Mouse (Mus musculus): ENCODE data around the gene Nln. TPM values are rescaled to one million over a fixed set of nuclear protein-coding genes. Genes with fewer than 3 reads are reported as not detected.

The Nln gene
- total and polyA plus RNA-seq, 3 experiments, result 38.5 to 76.5 (median 51.2) TPM

GRCm38 (mm10) chr13:104042738-104043137 lies 66.7 kb downstream of the Nln start:
- no peaks in the 10 kb centered on the region for H3K27me3 ChIP-seq (replicated peaks)
- H3K4me3 ChIP-seq (replicated peaks in 1 of 3; ENCODE audit: low read depth in 2 of 3, low read length in 2 of 3, poor library complexity in 1 of 3), result no peak overlapping the region
- no peak overlapping the region for H3K4me2 ChIP-seq (ENCODE audit: insufficient read depth, low read depth, poor library complexity, severe bottlenecking)
- no peaks in the 10 kb centered on the region for H3K79me2 ChIP-seq (replicated peaks; ENCODE audit: control insufficient read depth, extremely low read depth, insufficient read depth, poor library complexity, severe bottlenecking)
- H3K27ac ChIP-seq (ENCODE audit: insufficient read depth, low read depth), result no peak overlapping the region
- TF ChIP-seq HCFC1 (IDR thresholded peaks at IDR 0.05; ENCODE audit: low read depth, low read length) (no peak), ZC3H11A (IDR thresholded peaks at IDR 0.05; ENCODE audit: low read depth, low read length) (no peak), RCOR1 (conservative IDR thresholded peaks at IDR 0.05; ENCODE audit: low read depth, low read length) (no peak), USF1 (IDR thresholded peaks at IDR 0.05; ENCODE audit: low read depth, low read length) (no peak), NELFE (IDR thresholded peaks at IDR 0.05; ENCODE audit: low read depth, low read length) (no peak), SMC3 (IDR thresholded peaks at IDR 0.05; ENCODE audit: low read depth, low read length) (no peak), POLR2A (IDR thresholded peaks at IDR 0.05; ENCODE audit: low read depth, low read length) (no peak), MYC (IDR thresholded peaks at IDR 0.05; ENCODE audit: low read depth, low read length) (no peak), NRF1 (IDR thresholded peaks at IDR 0.05; ENCODE audit: low read depth, low read length) (no peak), KAT2A (IDR thresholded peaks at IDR 0.05; ENCODE audit: insufficient replicate concordance, low read length) (no peak), UBTF (IDR thresholded peaks at IDR 0.05; ENCODE audit: low read depth, low read length) (no peak), CHD2 (IDR thresholded peaks at IDR 0.05; ENCODE audit: low read length) (no peak), MXI1 (IDR thresholded peaks at IDR 0.05; ENCODE audit: low read depth, low read length) (no peak), MAZ (IDR thresholded peaks at IDR 0.05; ENCODE audit: low read depth, low read length) (no peak)
- dilution Hi-C loops (cut with MboI; ENCODE audit: extremely low pct_ligation_motif_present, extremely low pct_unique_long_range_greater_than_20kb, low sequenced_read_pairs) (no loop called here), in situ Hi-C loops (cut with MboI; ENCODE audit: low pct_ligation_motif_present, low pct_unique_long_range_greater_than_20kb, low sequenced_read_pairs) (loop anchor here (10.0 kb wide), 2 partner anchors 88 to 208 kb away; no protein-coding TSS in a partner anchor)
- peaks cover 10 to 86% of the 10 kb centered on the region in 2 experiments for H3K4me1 ChIP-seq (ENCODE audit: control insufficient read depth in 1 of 2, insufficient read depth in 2 of 2)
- H3K9ac ChIP-seq (ENCODE audit: insufficient read depth, low read depth), result no peak overlapping the region
- no peaks in the 10 kb centered on the region for H3K9me3 ChIP-seq (replicated peaks; ENCODE audit: low read length)
- no peak for DNase-seq (ENCODE audit: extremely low read depth)
- peaks cover 13 to 64% of the 10 kb centered on the region in 2 experiments for H3K36me3 ChIP-seq (replicated peaks in 1 of 2; ENCODE audit: control insufficient read depth in 1 of 2, insufficient read depth in 1 of 2, low read length in 1 of 2)

GRCm38 (mm10) chr13:104041481-104041880 lies 67.9 kb downstream of the Nln start:
- Histone ChIP-seq H3K4me3 (replicated peaks in 1 of 3; ENCODE audit: low read depth in 2 of 3, low read length in 2 of 3, poor library complexity in 1 of 3) (no peak overlapping the region), H3K79me2 (replicated peaks; ENCODE audit: control insufficient read depth, extremely low read depth, insufficient read depth, poor library complexity, severe bottlenecking) (no peaks in the 10 kb centered on the region), H3K4me1 (ENCODE audit: control insufficient read depth in 1 of 2, insufficient read depth in 2 of 2) (peaks cover 10 to 80% of the 10 kb centered on the region in 2 experiments), H3K36me3 (replicated peaks in 1 of 2; ENCODE audit: control insufficient read depth in 1 of 2, insufficient read depth in 1 of 2, low read length in 1 of 2) (peaks cover 23 to 64% of the 10 kb centered on the region in 2 experiments), H3K27me3 (replicated peaks) (no peaks in the 10 kb centered on the region), H3K9ac (ENCODE audit: insufficient read depth, low read depth) (peak overlapping the region; percentile 29; the same call in 1 of the 2 replicates), H3K27ac (ENCODE audit: insufficient read depth, low read depth) (peak overlapping the region; percentile 63), H3K4me2 (ENCODE audit: insufficient read depth, low read depth, poor library complexity, severe bottlenecking) (peak overlapping the region; percentile 47; the same call in 1 of the 2 replicates), H3K9me3 (replicated peaks; ENCODE audit: low read length) (no peaks in the 10 kb centered on the region)
- TF ChIP-seq ETS1 (conservative IDR thresholded peaks at IDR 0.05; ENCODE audit: low read depth, low read length) (peak; percentile 32; the same call in 1 of the 2 replicates), UBTF (IDR thresholded peaks at IDR 0.05; ENCODE audit: low read depth, low read length) (peak; percentile 63; the same call in 1 of the 2 replicates), BHLHE40 (IDR thresholded peaks at IDR 0.05; ENCODE audit: low read depth, low read length) (peak; percentile 87), MYC (IDR thresholded peaks at IDR 0.05; ENCODE audit: low read depth, low read length) (peak; percentile 79; the same call in 1 of the 2 replicates), MAZ (IDR thresholded peaks at IDR 0.05; ENCODE audit: low read depth, low read length) (no peak), NRF1 (IDR thresholded peaks at IDR 0.05; ENCODE audit: low read depth, low read length) (peak; percentile 51; the same call in 1 of the 2 replicates), HCFC1 (IDR thresholded peaks at IDR 0.05; ENCODE audit: low read depth, low read length) (no peak), MAX (IDR thresholded peaks at IDR 0.05; ENCODE audit: low read length) (peak; percentile 67; the same call in 1 of the 2 replicates)
- dilution Hi-C loops (cut with MboI; ENCODE audit: extremely low pct_ligation_motif_present, extremely low pct_unique_long_range_greater_than_20kb, low sequenced_read_pairs), result no loop called here
- DNase-seq (ENCODE audit: extremely low read depth), result peak; percentile 82
- in situ Hi-C loops (cut with MboI; ENCODE audit: low pct_ligation_motif_present, low pct_unique_long_range_greater_than_20kb, low sequenced_read_pairs), result loop anchor here (10.0 kb wide), 2 partner anchors 87 to 207 kb away; no protein-coding TSS in a partner anchor

Data from CH12.LX (cell line).